Mouse (Mus musculus): ENCODE results near the gene Mthfd1. TPM values are rescaled to one million over a fixed set of nuclear protein-coding genes. Genes with fewer than 3 reads are reported as not detected.
A peak's percentile ranks its signal among the peaks of the same experiment; 100 is the strongest.

Mthfd1 gene
- total RNA-seq, 1 experiment = 182 TPM

- in situ Hi-C loops (cut with MboI; ENCODE audit: low sequenced_read_pairs in 2 of 2, unreplicated experiment in 2 of 2) = loop anchor here in 1 of 2 experiments (25.0 kb wide), 2 partner anchors 329 to 554 kb away; no protein-coding TSS in a partner anchor
- no peak overlapping the region for H3K27ac ChIP-seq (ENCODE audit: insufficient read depth, low read depth, low read length, poor library complexity, severe bottlenecking)
- peak; percentile 49 for DNase-seq (ENCODE audit: low read depth, low spot score)
- no peak overlapping the region for H3K9ac ChIP-seq (ENCODE audit: insufficient read depth, low read depth, low read length, poor library complexity, severe bottlenecking)
- H3K36me3 ChIP-seq (ENCODE audit: control insufficient read depth, insufficient read depth, low read length, poor library complexity, severe bottlenecking) = no peaks in the 10 kb centered on the region
- TF ChIP-seq MAFK (IDR thresholded peaks at IDR 0.05; ENCODE audit: insufficient read depth, low read depth, low read length) (no peak), ZC3H11A (IDR thresholded peaks at IDR 0.05; ENCODE audit: borderline replicate concordance, low read depth, low read length) (peak; percentile 43; the same call in 1 of the 2 replicates), HCFC1 (IDR thresholded peaks at IDR 0.05; ENCODE audit: borderline replicate concordance, insufficient read depth, low read length) (no peak), CHD2 (IDR thresholded peaks at IDR 0.05; ENCODE audit: low read depth, low read length) (no peak), ZNF384 (IDR thresholded peaks at IDR 0.05; ENCODE audit: low read depth, low read length) (no peak)
- no peaks in the 10 kb centered on the region for H3K9me3 ChIP-seq (ENCODE audit: control insufficient read depth, insufficient read depth, low read depth, low read length)
- no peak overlapping the region for H3K4me3 ChIP-seq (ENCODE audit: insufficient read depth in 1 of 2, low read depth in 1 of 2, low read length in 2 of 2, poor library complexity in 1 of 2, severe bottlenecking in 1 of 2)
- no peaks in the 10 kb centered on the region for H3K4me1 ChIP-seq (ENCODE audit: control insufficient read depth in 2 of 2, insufficient read depth in 2 of 2, low read length in 2 of 2, poor library complexity in 1 of 2)
These were observed 86.0 kb downstream of the Mthfd1 start for GRCm38 (mm10) chr12:76341080-76341479.

- DNase-seq (ENCODE audit: low read depth, low spot score) = no peak
- Histone ChIP-seq H3K4me1 (ENCODE audit: control insufficient read depth in 2 of 2, insufficient read depth in 2 of 2, low read length in 2 of 2, poor library complexity in 1 of 2) (no peaks in the 10 kb centered on the region), H3K4me3 (ENCODE audit: insufficient read depth in 1 of 2, low read depth in 1 of 2, low read length in 2 of 2, poor library complexity in 1 of 2, severe bottlenecking in 1 of 2) (no peak overlapping the region), H3K27ac (ENCODE audit: insufficient read depth, low read depth, low read length, poor library complexity, severe bottlenecking) (no peak overlapping the region), H3K9me3 (ENCODE audit: control insufficient read depth, insufficient read depth, low read depth, low read length) (no peaks in the 10 kb centered on the region), H3K9ac (ENCODE audit: insufficient read depth, low read depth, low read length, poor library complexity, severe bottlenecking) (no peak overlapping the region), H3K36me3 (ENCODE audit: control insufficient read depth, insufficient read depth, low read length, poor library complexity, severe bottlenecking) (peaks cover 5% of the 10 kb centered on the region; the same call in 1 of the 2 replicates)
- in situ Hi-C loops (cut with MboI; ENCODE audit: low sequenced_read_pairs in 2 of 2, unreplicated experiment in 2 of 2) = loop anchor here in 1 of 2 experiments (25.0 kb wide), 2 partner anchors 334 to 559 kb away; no protein-coding TSS in a partner anchor
- no peak for TF ChIP-seq HCFC1 (IDR thresholded peaks at IDR 0.05; ENCODE audit: borderline replicate concordance, insufficient read depth, low read length)
These were observed 90.8 kb downstream of the Mthfd1 start for GRCm38 (mm10) chr12:76345759-76346455.

- Histone ChIP-seq H3K9ac (ENCODE audit: insufficient read depth, low read depth, low read length, poor library complexity, severe bottlenecking) (no peak overlapping the region), H3K4me3 (ENCODE audit: insufficient read depth in 1 of 2, low read depth in 1 of 2, low read length in 2 of 2, poor library complexity in 1 of 2, severe bottlenecking in 1 of 2) (no peak overlapping the region), H3K4me1 (ENCODE audit: control insufficient read depth in 2 of 2, insufficient read depth in 2 of 2, low read length in 2 of 2, poor library complexity in 1 of 2) (no peaks in the 10 kb centered on the region), H3K36me3 (ENCODE audit: control insufficient read depth, insufficient read depth, low read length, poor library complexity, severe bottlenecking) (peaks cover 10% of the 10 kb centered on the region; the same call in 1 of the 2 replicates), H3K27ac (ENCODE audit: insufficient read depth, low read depth, low read length, poor library complexity, severe bottlenecking) (no peak overlapping the region), H3K9me3 (ENCODE audit: control insufficient read depth, insufficient read depth, low read depth, low read length) (no peaks in the 10 kb centered on the region)
- DNase-seq (ENCODE audit: low read depth, low spot score) = no peak
- in situ Hi-C loops (cut with MboI; ENCODE audit: low sequenced_read_pairs in 2 of 2, unreplicated experiment in 2 of 2) = loop anchor here in 1 of 2 experiments (25.0 kb wide), 2 partner anchors 337 to 562 kb away; no protein-coding TSS in a partner anchor
- TF ChIP-seq CHD2 (IDR thresholded peaks at IDR 0.05; ENCODE audit: low read depth, low read length) (no peak), HCFC1 (IDR thresholded peaks at IDR 0.05; ENCODE audit: borderline replicate concordance, insufficient read depth, low read length) (no peak), ZC3H11A (IDR thresholded peaks at IDR 0.05; ENCODE audit: borderline replicate concordance, low read depth, low read length) (no peak), ZNF384 (IDR thresholded peaks at IDR 0.05; ENCODE audit: low read depth, low read length) (no peak), MAFK (IDR thresholded peaks at IDR 0.05; ENCODE audit: insufficient read depth, low read depth, low read length) (no peak)
These were observed 94.7 kb downstream of the Mthfd1 start for GRCm38 (mm10) chr12:76349680-76350220.

GRCm38 (mm10) chr12:76360868-76361267 lies 105.8 kb downstream of the Mthfd1 start:
- no peak overlapping the region for H3K9ac ChIP-seq (ENCODE audit: insufficient read depth, low read depth, low read length, poor library complexity, severe bottlenecking)
- H3K36me3 ChIP-seq (ENCODE audit: control insufficient read depth, insufficient read depth, low read length, poor library complexity, severe bottlenecking) = no peaks in the 10 kb centered on the region; the same call in 1 of the 2 replicates
- no peak for TF ChIP-seq MAFK (IDR thresholded peaks at IDR 0.05; ENCODE audit: insufficient read depth, low read depth, low read length)
- TF ChIP-seq ZNF384 (IDR thresholded peaks at IDR 0.05; ENCODE audit: low read depth, low read length) = no peak
- TF ChIP-seq CHD2 (IDR thresholded peaks at IDR 0.05; ENCODE audit: low read depth, low read length) = no peak
- TF ChIP-seq HCFC1 (IDR thresholded peaks at IDR 0.05; ENCODE audit: borderline replicate concordance, insufficient read depth, low read length) = no peak
- TF ChIP-seq ZC3H11A (IDR thresholded peaks at IDR 0.05; ENCODE audit: borderline replicate concordance, low read depth, low read length) = no peak
- H3K4me1 ChIP-seq (ENCODE audit: control insufficient read depth in 2 of 2, insufficient read depth in 2 of 2, low read length in 2 of 2, poor library complexity in 1 of 2) = peaks cover 0 to 2% of the 10 kb centered on the region in 2 experiments; a peak in 1 of 4 replicates
- no peak overlapping the region for H3K4me3 ChIP-seq (ENCODE audit: insufficient read depth in 1 of 2, low read depth in 1 of 2, low read length in 2 of 2, poor library complexity in 1 of 2, severe bottlenecking in 1 of 2)
- H3K27ac ChIP-seq (ENCODE audit: insufficient read depth, low read depth, low read length, poor library complexity, severe bottlenecking) = no peak overlapping the region
- DNase-seq (ENCODE audit: low read depth, low spot score) = no peak
- in situ Hi-C loops (cut with MboI; ENCODE audit: low sequenced_read_pairs in 2 of 2, unreplicated experiment in 2 of 2) = no loop called here
- H3K9me3 ChIP-seq (ENCODE audit: control insufficient read depth, insufficient read depth, low read depth, low read length) = no peaks in the 10 kb centered on the region

Measured in ES-E14 (cell line).